Mouse (Mus musculus): ENCODE data around the gene Nkg7. TPM values are rescaled to one million over a fixed set of nuclear protein-coding genes. Genes with fewer than 3 reads are reported as not detected.
A peak's percentile ranks its signal among the peaks of the same experiment; 100 is the strongest.
"Not testable (repeated sequence)": the region's sequence is repeated elsewhere in the genome, so short reads cannot be mapped to it uniquely, and the experiment has no call there.

Gene Nkg7
- 1 to 10 TPM; 1.1 to 2.2 TPM for total RNA-seq (2021)
- long read RNA-seq, experiment 1, result 0 reads
- long read RNA-seq, experiment 2, result 0 reads

GRCm38 (mm10) chr7:43436341-43437255, at the start of gene Nkg7:
Gene Nkg7, plus strand, starts transcription at chr7:43437073.
- no peak for DNase-seq

- DNase-seq, result peak; percentile 5 to 29
These were observed 44.3 kb upstream of the Nkg7 start for GRCm38 (mm10) chr7:43392349-43393121.

GRCm38 (mm10) chr7:43399501-43399900, 37.4 kb upstream of the Nkg7 start:
- no peak for DNase-seq

- no peak for DNase-seq
These were observed 34.2 kb upstream of the Nkg7 start for GRCm38 (mm10) chr7:43402718-43403117.

- no peak for DNase-seq
These were observed 29.3 kb upstream of the Nkg7 start for GRCm38 (mm10) chr7:43407573-43407972.

GRCm38 (mm10) chr7:43408131-43408553, 28.7 kb upstream of the Nkg7 start, which contains the start of gene Siglecg:
Gene Siglecg, plus strand, starts transcription at chr7:43408204.
- no peak for DNase-seq

- DNase-seq, result no peak
These were observed 27.8 kb upstream of the Nkg7 start for GRCm38 (mm10) chr7:43409084-43409483.

GRCm38 (mm10) chr7:43411724-43412123, 25.1 kb upstream of the Nkg7 start:
- DNase-seq, result not testable (repeated sequence)

GRCm38 (mm10) chr7:43417298-43417697, 19.6 kb upstream of the Nkg7 start:
- DNase-seq, result no peak

GRCm38 (mm10) chr7:43422995-43423617, 13.8 kb upstream of the Nkg7 start:
- peak; percentile 79 to 93 for DNase-seq

- no peak for DNase-seq
These were observed 12.8 kb upstream of the Nkg7 start for GRCm38 (mm10) chr7:43423991-43424625.

GRCm38 (mm10) chr7:43427406-43427805, 9.5 kb upstream of the Nkg7 start, which contains the start of gene Lim2:
Gene Lim2, plus strand, starts transcription at chr7:43427670.
- DNase-seq, result no peak

- no peak for DNase-seq
These were observed 7.4 kb upstream of the Nkg7 start for GRCm38 (mm10) chr7:43429500-43429899.

- DNase-seq, result no peak
These were observed 4.0 kb upstream of the Nkg7 start for GRCm38 (mm10) chr7:43432891-43433290.

GRCm38 (mm10) chr7:43434676-43435075, 2.2 kb upstream of the Nkg7 start:
- no peak for DNase-seq

GRCm38 (mm10) chr7:43438611-43439010, 1.7 kb downstream of the Nkg7 start:
- DNase-seq, result no peak

- DNase-seq, result no peak
These were observed 3.6 kb downstream of the Nkg7 start, which contains the start of gene Cldnd2 for GRCm38 (mm10) chr7:43440482-43440881. Gene Cldnd2, plus strand, starts transcription at chr7:43440782.

- no peak for DNase-seq
These were observed 4.2 kb downstream of the Nkg7 start for GRCm38 (mm10) chr7:43441071-43441470.

- DNase-seq, result no peak
These were observed 5.8 kb downstream of the Nkg7 start for GRCm38 (mm10) chr7:43442684-43443083.

GRCm38 (mm10) chr7:43443126-43443916, 6.4 kb downstream of the Nkg7 start:
- DNase-seq, result peak; percentile 90 to 93

- DNase-seq, result peak; percentile 96 to 99
These were observed 7.0 kb downstream of the Nkg7 start, which contains the start of the genes Etfb and Gm45233 for GRCm38 (mm10) chr7:43443917-43444293. Gene Etfb, plus strand, starts transcription at chr7:43444083. Gene Gm45233, plus strand, starts transcription at chr7:43444128.

All from heart, adult 18-20 months (tissue).